Mouse (Mus musculus) kidney, adult 11 months (tissue): ENCODE measurements at regions not wholly inside any gene's neighbourhood (a gene's known extent, or its start where the extent isn't known, plus 50 kb on each side); places are given as distances from the start of the nearest gene placed in this dataset.
A peak's percentile ranks its signal among the peaks of the same experiment; 100 is the strongest.

Source experiments
- DNase-seq: peaks from one replicate; pipeline ENCODE4 v3.0.0; 2022

DNA sequence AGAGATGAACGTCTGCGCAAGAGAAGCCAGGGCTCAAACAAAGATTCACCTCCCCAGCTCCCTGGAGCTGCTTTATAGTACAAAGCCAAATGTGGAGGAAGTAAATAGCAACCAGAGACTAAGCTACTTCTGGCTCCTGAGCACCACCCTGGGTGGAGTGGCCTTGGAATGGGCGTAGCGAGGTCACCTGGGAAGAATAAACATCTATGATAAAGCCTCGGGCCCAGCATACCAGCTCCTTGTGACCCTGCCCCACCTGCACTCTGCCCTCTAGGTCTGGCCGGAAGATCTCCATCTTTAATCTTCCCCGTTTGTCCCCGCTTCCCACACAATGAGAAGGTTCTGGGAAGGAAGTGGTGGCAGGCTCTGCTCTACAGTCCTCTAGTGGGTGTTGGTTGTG, 61.0 kb upstream of the Ptpn3 start:
- DNase-seq, result no peak

- DNase-seq, result peak; percentile 41
These were observed 64.2 kb upstream of the Palm2 start for GRCm38 (mm10) chr4:57369736-57370373.

DNA sequence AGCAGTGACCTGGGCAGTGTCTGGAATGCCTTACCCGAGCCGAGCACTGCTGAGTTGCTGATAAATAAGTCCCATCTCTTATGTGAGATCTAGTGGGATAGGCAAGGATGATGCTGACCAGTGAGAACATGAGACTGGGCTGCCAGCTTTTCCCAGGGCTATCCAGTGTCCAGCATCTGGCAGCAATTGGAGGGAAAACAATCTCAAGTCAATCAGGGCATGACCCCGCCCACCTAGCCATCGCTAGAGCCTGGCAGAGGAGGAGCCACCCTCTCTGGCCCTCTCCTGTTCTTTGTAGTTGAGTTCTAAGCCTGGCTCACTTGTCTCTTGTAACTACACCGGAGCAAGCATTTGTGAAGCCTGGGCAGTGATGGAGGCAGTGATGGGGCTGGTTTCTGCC, 56.2 kb upstream of the Palm2 start:
- DNase-seq, result no peak

- no peak for DNase-seq
These were observed 53.8 kb upstream of the Palm2 start for GRCm38 (mm10) chr4:57380063-57380800.

GRCm38 (mm10) chr4:57381306-57381705, 52.7 kb upstream of the Palm2 start:
- DNase-seq, result no peak
